Comparison of ENCODE assay signal across 25 mouse cellular contexts in the genomic region with DNA sequence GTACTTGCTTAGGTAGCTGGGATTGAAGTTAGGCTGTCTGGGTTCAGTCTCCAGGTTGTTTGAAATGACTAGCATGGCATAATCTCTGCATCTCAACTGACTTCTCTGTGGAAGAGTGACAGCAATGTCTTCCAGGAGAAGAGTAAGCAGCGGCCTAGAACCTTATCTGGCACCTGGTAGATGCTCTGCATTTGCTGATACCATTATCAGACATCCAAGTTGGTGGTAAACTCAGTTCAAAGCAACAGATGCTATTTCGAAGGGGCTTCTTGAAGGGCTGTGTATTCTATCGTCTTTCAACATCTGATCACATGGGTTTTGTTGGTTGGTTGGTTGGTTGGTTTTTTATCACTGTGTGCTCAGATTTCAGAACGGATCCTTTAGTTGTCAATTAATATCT.
DNase-seq lines count a peak whose midpoint lies in the region; ATAC-seq and TF ChIP-seq lines count a peak whose summit lies in the region.
"Had no signal": no experiment of that assay in that cellular context is flagged by ENCODE, and none has a peak within 500 bp of the region (broad histone marks: within the 10 kb centered on the region; RNA-seq: fewer than 3 reads in every experiment).

No protein-coding gene starts in this region.

- no peak overlapping the region for H3K4me2 ChIP-seq in liver, embryonic 14.5 days (ENCODE audit: low read depth)
- H3K4me2 ChIP-seq: embryonic facial prominence, embryonic 12.5 days; embryonic facial prominence, embryonic 15.5 days; forebrain, embryonic 12.5 days; forebrain, embryonic 15.5 days; heart, embryonic 13.5 days; hindbrain, embryonic 14.5 days had no signal

- no peak for TF ChIP-seq CTCF in MEL (IDR thresholded peaks at IDR 0.05 in 2 of 3, conservative IDR thresholded peaks at IDR 0.05 in 1 of 3; ENCODE audit: control insufficient read depth in 1 of 3, insufficient read depth in 1 of 3, low read depth in 2 of 3, low read length in 3 of 3, poor library complexity in 1 of 3, severe bottlenecking in 1 of 3)
- no peak for TF ChIP-seq CTCF in liver, embryonic 14.5 days (IDR thresholded peaks at IDR 0.05; ENCODE audit: low read depth)

- H3K9me3 ChIP-seq in MEL (replicated peaks; ENCODE audit: insufficient read depth, low read length), result no peaks in the 10 kb centered on the region
- H3K9me3 ChIP-seq in liver, embryonic 14.5 days (ENCODE audit: control insufficient read depth, low read length), result no peaks in the 10 kb centered on the region
- H3K9me3 ChIP-seq: embryonic facial prominence, embryonic 12.5 days; embryonic facial prominence, embryonic 15.5 days; forebrain, embryonic 12.5 days; forebrain, embryonic 15.5 days; heart, embryonic 10.5 days; heart, embryonic 13.5 days had no signal

- no peak overlapping the region for H3K9ac ChIP-seq in MEL (ENCODE audit: control insufficient read depth, low read depth, low read length, poor library complexity, severe bottlenecking)
- no peak overlapping the region for H3K9ac ChIP-seq in liver, embryonic 14.5 days (replicated peaks)
- H3K9ac ChIP-seq: embryonic facial prominence, embryonic 12.5 days; embryonic facial prominence, embryonic 15.5 days; forebrain, embryonic 12.5 days; forebrain, embryonic 15.5 days; heart, embryonic 13.5 days; hindbrain, embryonic 14.5 days had no signal

- 8% methylated on average over 4 of the region's 4 CpGs for WGBS in liver, embryonic 14.5 days (ENCODE audit: insufficient replicate concordance)

- H3K27ac ChIP-seq in MEL (ENCODE audit: control insufficient read depth, low read depth, low read length), result no peak overlapping the region
- no peak overlapping the region for H3K27ac ChIP-seq in liver, embryonic 14.5 days
- H3K27ac ChIP-seq: embryonic facial prominence, embryonic 12.5 days; embryonic facial prominence, embryonic 15.5 days; forebrain, embryonic 12.5 days; forebrain, embryonic 15.5 days; heart, adult 2 months; heart, embryonic 10.5 days; heart, embryonic 13.5 days; hindbrain, embryonic 14.5 days; hindbrain, postnatal 0 days had no signal

- no peak for TF ChIP-seq RAD21 in MEL (IDR thresholded peaks at IDR 0.05; ENCODE audit: low read depth, low read length)

- no peak for TF ChIP-seq POLR2A in MEL (IDR thresholded peaks at IDR 0.05; ENCODE audit: control insufficient read depth in 1 of 2, insufficient read depth in 1 of 2, low read depth in 1 of 2, low read length in 2 of 2, poor library complexity in 1 of 2)

- TF ChIP-seq EP300 in MEL (IDR thresholded peaks at IDR 0.05; ENCODE audit: low read depth in 1 of 2, low read length in 2 of 2), result peak; percentile 30 to 66; a peak in 3 of 4 replicates
- no peak for TF ChIP-seq EP300 in liver, embryonic 14.5 days (IDR thresholded peaks at IDR 0.05; ENCODE audit: low read depth)

- no peak overlapping the region for H3K4me3 ChIP-seq in MEL (ENCODE audit: control insufficient read depth in 1 of 2, insufficient read depth in 1 of 2, low read depth in 2 of 2, low read length in 2 of 2)
- no peak overlapping the region for H3K4me3 ChIP-seq in liver, embryonic 14.5 days (ENCODE audit: insufficient read depth in 1 of 2, low read depth in 2 of 2, low read length in 2 of 2)
- H3K4me3 ChIP-seq: embryonic facial prominence, embryonic 12.5 days; embryonic facial prominence, embryonic 15.5 days; erythroblast, embryonic 14.5 days; forebrain, embryonic 12.5 days; forebrain, embryonic 15.5 days; heart, adult 2 months; heart, embryonic 10.5 days; heart, embryonic 13.5 days had no signal

- peaks cover 0 to 4% of the 10 kb centered on the region in 2 experiments; a peak in 2 of 4 replicates for H3K36me3 ChIP-seq in MEL (ENCODE audit: control insufficient read depth in 1 of 2, insufficient read depth in 2 of 2, low read length in 2 of 2)
- H3K36me3 ChIP-seq in liver, embryonic 14.5 days (replicated peaks; ENCODE audit: control insufficient read depth, insufficient read depth, low read depth), result no peaks in the 10 kb centered on the region
- H3K36me3 ChIP-seq: embryonic facial prominence, embryonic 12.5 days; embryonic facial prominence, embryonic 15.5 days; forebrain, embryonic 12.5 days; forebrain, embryonic 15.5 days; heart, embryonic 10.5 days; heart, embryonic 13.5 days had no signal

- no peaks in the 10 kb centered on the region for H3K27me3 ChIP-seq in MEL (ENCODE audit: control insufficient read depth in 1 of 2, insufficient read depth in 2 of 2, low read length in 2 of 2)
- no peaks in the 10 kb centered on the region for H3K27me3 ChIP-seq in liver, embryonic 14.5 days (ENCODE audit: control insufficient read depth, insufficient read depth, low read length)
- H3K27me3 ChIP-seq: embryonic facial prominence, embryonic 12.5 days; embryonic facial prominence, embryonic 15.5 days; forebrain, embryonic 12.5 days; forebrain, embryonic 15.5 days; heart, embryonic 13.5 days had no signal

- peaks cover 2 to 3% of the 10 kb centered on the region in 2 experiments; a peak in 2 of 4 replicates for H3K4me1 ChIP-seq in MEL (ENCODE audit: control insufficient read depth in 1 of 2, insufficient read depth in 2 of 2, low read length in 2 of 2)
- H3K4me1 ChIP-seq in liver, embryonic 14.5 days (replicated peaks; ENCODE audit: control insufficient read depth in 2 of 2, insufficient read depth in 2 of 2, low read length in 1 of 2), result no peaks in the 10 kb centered on the region
- H3K4me1 ChIP-seq: embryonic facial prominence, embryonic 12.5 days; embryonic facial prominence, embryonic 15.5 days; forebrain, embryonic 12.5 days; forebrain, embryonic 15.5 days; heart, embryonic 10.5 days had no signal

- H3K79me2 ChIP-seq in MEL (ENCODE audit: control insufficient read depth, insufficient read depth, low read length, poor library complexity), result no peaks in the 10 kb centered on the region

- no peak for DNase-seq in MEL (ENCODE audit: low read depth, low spot score)
- no peak for DNase-seq in liver, embryonic 14.5 days (ENCODE audit: low read depth in 3 of 3, low spot score in 3 of 3)
- DNase-seq in heart, adult 18-20 months, result no peak
- DNase-seq: adrenal gland, postnatal 10 days; adrenal gland, postnatal 36 days; cerebellum, adult 18-20 months; cerebellum, adult 9-10 months; cerebellum, postnatal 14 days; gastrocnemius, postnatal 25 days; heart, adult 2 months; heart, postnatal 14 days; heart, postnatal 4 days had no signal

- ATAC-seq in common myeloid progenitor, adult 5-6 weeks (replicated peaks; ENCODE audit: low read depth, poor library complexity, severe bottlenecking), result 0 out of 2 replicates have a peak, but pooled peaks have one; percentile 16
- peak; percentile 47; the same call in 1 of the 2 replicates for ATAC-seq in liver, embryonic 14.5 days (ENCODE audit: insufficient read depth)
- ATAC-seq in megakaryocyte-erythroid progenitor cell, adult 5-6 weeks (replicated peaks; ENCODE audit: low FRiP score, low TSS enrichment, poor library complexity, severe bottlenecking), result peak; percentile 63
- ATAC-seq in erythroblast, adult 5-6 weeks (replicated peaks; ENCODE audit: low FRiP score, poor library complexity, severe bottlenecking), result no peak
- ATAC-seq: CD4-positive, CD25-positive, alpha-beta regulatory T cell, adult 4 months; forebrain, embryonic 15.5 days; hindbrain, postnatal 0 days had no signal

TF ChIP-seq in MEL, 35 proteins besides CTCF, POLR2A, EP300 and RAD21:
- no peak for TF ChIP-seq USF2 (IDR thresholded peaks at IDR 0.05; ENCODE audit: borderline replicate concordance in 1 of 2, insufficient read depth in 1 of 2, low read depth in 1 of 2, low read length in 2 of 2)
- peak; percentile 56; the same call in 1 of the 2 replicates for TF ChIP-seq GATA1 (IDR thresholded peaks at IDR 0.05; ENCODE audit: low read depth, low read length)
- peak; percentile 58 for TF ChIP-seq ETS1 (IDR thresholded peaks at IDR 0.05; ENCODE audit: low read depth, low read length)
- peak; percentile 56; the same call in 1 of the 2 replicates for TF ChIP-seq RCOR1 (IDR thresholded peaks at IDR 0.05; ENCODE audit: low read depth, low read length)
- peak; percentile 86 for TF ChIP-seq TCF12 (IDR thresholded peaks at IDR 0.05; ENCODE audit: low read depth, low read length)
